Mouse (Mus musculus) heart, embryonic 13.5 days (tissue): Measurements from ENCODE around the gene Ank3. TPM values are rescaled to one million over a fixed set of nuclear protein-coding genes. Genes with fewer than 3 reads are reported as not detected.

Experiments used
- ATAC-seq: fragments of 200-750 bp; cut with Nextera tagmentation; 2 replicates; pipeline ENCODE4 v1.8.0; 2017; ENCODE audit warnings: moderate TSS enrichment; ENCODE audit not compliant: insufficient number of reproducible peaks, low FRiP score, low TSS enrichment; ENCODE audit errors: extremely low read depth
- H3K27ac ChIP-seq: fragments of 300-500 bp; sonication (generic); replicated peaks from 2 replicates; pipeline ENCODE4 v1.5.1; 2015; ENCODE audit warnings: moderate library complexity, mild to moderate bottlenecking, inconsistent platforms
- H3K27me3 ChIP-seq: fragments of 300-500 bp; sonication (generic); replicated peaks from 2 replicates; pipeline ENCODE4 v1.6.1; 2015; ENCODE audit warnings: mild to moderate bottlenecking, inconsistent platforms
- H3K36me3 ChIP-seq: fragments of 300-500 bp; sonication (generic); 2 replicates; pipeline ENCODE4 v1.6.1; 2015; ENCODE audit warnings: mild to moderate bottlenecking, inconsistent platforms
- H3K4me1 ChIP-seq: fragments of 300-500 bp; sonication (generic); 2 replicates; pipeline ENCODE4 v1.6.1; 2015; ENCODE audit warnings: inconsistent platforms
- H3K4me2 ChIP-seq: fragments of 300-500 bp; sonication (generic); 2 replicates; pipeline ENCODE4 v1.6.1; 2015; ENCODE audit warnings: inconsistent platforms, mild to moderate bottlenecking, moderate library complexity
- H3K4me3 ChIP-seq: fragments of 300-500 bp; sonication (generic); 2 replicates; pipeline ENCODE4 v1.5.1; 2015; ENCODE audit warnings: moderate library complexity, mild to moderate bottlenecking, inconsistent platforms
- H3K9ac ChIP-seq: fragments of 300-500 bp; sonication (generic); 2 replicates; pipeline ENCODE4 v1.6.1; 2015; ENCODE audit warnings: inconsistent platforms, mild to moderate bottlenecking, moderate library complexity
- H3K9me3 ChIP-seq: fragments of 300-500 bp; sonication (generic); 2 replicates; pipeline ENCODE4 v1.6.1; 2016; ENCODE audit warnings: inconsistent platforms
- WGBS: fragments of 180-500 bp; shearing (Covaris S2); methylation state at CpG from one replicate; pipeline ENCODE4 v1.1.7; 2015; ENCODE audit warnings: mixed read lengths; 5-methylcytosine and 5-hydroxymethylcytosine counted together
- polyA plus RNA-seq: library from polyadenylated mRNA; unstranded; fragments of >200 nt; fragmentation: Nextera tagmentation; extraction: Ambion mirVana; gene quantifications from 2 replicates; pipeline ENCODE4 v1.2.1, GENCODE M21; 2015

Gene Ank3
- polyA plus RNA-seq, 1 experiment from 2014 or later, result 30.8 TPM

- no peaks in the 10 kb centered on the region for H3K4me1 ChIP-seq
- H3K9me3 ChIP-seq, result no peaks in the 10 kb centered on the region
- no peak overlapping the region for H3K4me3 ChIP-seq
- no peaks in the 10 kb centered on the region for H3K27me3 ChIP-seq
- no peak overlapping the region for H3K27ac ChIP-seq
- H3K4me2 ChIP-seq, result no peak overlapping the region
- H3K36me3 ChIP-seq, result no peaks in the 10 kb centered on the region
- ATAC-seq, result no peak
- 33% methylated on average over 1 of the region's 1 CpGs for WGBS
- H3K9ac ChIP-seq, result no peak overlapping the region
Observed at GRCm38 (mm10) chr10:69476871-69477270, 78.3 kb downstream of the Ank3 start.

- 43% methylated on average over 2 of the region's 2 CpGs for WGBS
- H3K9ac ChIP-seq, result no peak overlapping the region
- H3K27me3 ChIP-seq, result no peaks in the 10 kb centered on the region
- H3K27ac ChIP-seq, result no peak overlapping the region
- no peak overlapping the region for H3K4me3 ChIP-seq
- H3K4me2 ChIP-seq, result no peak overlapping the region
- H3K4me1 ChIP-seq, result no peaks in the 10 kb centered on the region
- ATAC-seq, result no peak
- no peaks in the 10 kb centered on the region for H3K9me3 ChIP-seq
- no peaks in the 10 kb centered on the region for H3K36me3 ChIP-seq
Observed at GRCm38 (mm10) chr10:69477656-69478055, 79.1 kb downstream of the Ank3 start.

GRCm38 (mm10) chr10:69478831-69479230 lies 80.3 kb downstream of the Ank3 start:
- no peaks in the 10 kb centered on the region for H3K4me1 ChIP-seq
- ATAC-seq, result no peak
- H3K4me2 ChIP-seq, result no peak overlapping the region
- no peaks in the 10 kb centered on the region for H3K27me3 ChIP-seq
- H3K27ac ChIP-seq, result no peak overlapping the region
- H3K36me3 ChIP-seq, result no peaks in the 10 kb centered on the region
- H3K9me3 ChIP-seq, result no peaks in the 10 kb centered on the region
- H3K4me3 ChIP-seq, result no peak overlapping the region
- no peak overlapping the region for H3K9ac ChIP-seq
- WGBS, result 50% methylated on average over 3 of the region's 3 CpGs

- Histone ChIP-seq H3K27ac (no peak overlapping the region), H3K27me3 (no peaks in the 10 kb centered on the region; the same call in 1 of the 2 replicates), H3K36me3 (no peaks in the 10 kb centered on the region), H3K4me2 (no peak overlapping the region), H3K9ac (no peak overlapping the region), H3K4me1 (no peaks in the 10 kb centered on the region), H3K9me3 (no peaks in the 10 kb centered on the region), H3K4me3 (no peak overlapping the region)
- no peak for ATAC-seq
- 87% methylated on average over 6 of the region's 6 CpGs for WGBS
Observed at GRCm38 (mm10) chr10:69485191-69485786, 86.7 kb downstream of the Ank3 start.

GRCm38 (mm10) chr10:69490182-69490581 lies 91.6 kb downstream of the Ank3 start:
- no peak for ATAC-seq
- H3K9me3 ChIP-seq, result no peaks in the 10 kb centered on the region

GRCm38 (mm10) chr10:69491975-69492374 lies 93.4 kb downstream of the Ank3 start:
- no peak overlapping the region for H3K9ac ChIP-seq
- WGBS, result 72% methylated on average over 5 of the region's 5 CpGs
- no peaks in the 10 kb centered on the region for H3K4me1 ChIP-seq

More at GRCm38 (mm10) chr10:69490182-69490581, 91.6 kb downstream of the Ank3 start:
- Histone ChIP-seq H3K4me2 (no peak overlapping the region), H3K36me3 (no peaks in the 10 kb centered on the region), H3K27me3 (no peaks in the 10 kb centered on the region; the same call in 1 of the 2 replicates), H3K4me1 (no peaks in the 10 kb centered on the region), H3K9ac (no peak overlapping the region), H3K27ac (no peak overlapping the region), H3K4me3 (no peak overlapping the region)
- WGBS, result 71% methylated on average over 5 of the region's 5 CpGs

GRCm38 (mm10) chr10:69497382-69497781 lies 98.8 kb downstream of the Ank3 start:
- no peak for ATAC-seq
- Histone ChIP-seq H3K27ac (no peak overlapping the region), H3K4me1 (peaks cover 11% of the 10 kb centered on the region), H3K9ac (no peak overlapping the region), H3K4me3 (no peak overlapping the region), H3K27me3 (no peaks in the 10 kb centered on the region), H3K4me2 (no peak overlapping the region), H3K9me3 (no peaks in the 10 kb centered on the region), H3K36me3 (no peaks in the 10 kb centered on the region)
- WGBS, result 71% methylated on average over 17 of the region's 17 CpGs

More at GRCm38 (mm10) chr10:69491975-69492374, 93.4 kb downstream of the Ank3 start:
- H3K36me3 ChIP-seq, result no peaks in the 10 kb centered on the region
- no peak overlapping the region for H3K4me3 ChIP-seq
- H3K9me3 ChIP-seq, result no peaks in the 10 kb centered on the region
- H3K4me2 ChIP-seq, result no peak overlapping the region
- H3K27ac ChIP-seq, result no peak overlapping the region
- ATAC-seq, result no peak
- H3K27me3 ChIP-seq, result no peaks in the 10 kb centered on the region; the same call in 1 of the 2 replicates

- no peaks in the 10 kb centered on the region for H3K36me3 ChIP-seq
- no peaks in the 10 kb centered on the region for H3K27me3 ChIP-seq
- no peak overlapping the region for H3K4me3 ChIP-seq
- no peak overlapping the region for H3K4me2 ChIP-seq
- no peak overlapping the region for H3K9ac ChIP-seq
- no peaks in the 10 kb centered on the region for H3K9me3 ChIP-seq
- H3K4me1 ChIP-seq, result peaks cover 20% of the 10 kb centered on the region
- H3K27ac ChIP-seq, result no peak overlapping the region
- no peak for ATAC-seq
- WGBS, result 56% methylated on average over 11 of the region's 11 CpGs
Observed at GRCm38 (mm10) chr10:69500171-69500860, 101.7 kb downstream of the Ank3 start.

GRCm38 (mm10) chr10:69503791-69504190 lies 105.2 kb downstream of the Ank3 start:
- no peaks in the 10 kb centered on the region for H3K9me3 ChIP-seq

GRCm38 (mm10) chr10:69507719-69508118 lies 109.1 kb downstream of the Ank3 start:
- no peak for ATAC-seq
- Histone ChIP-seq H3K4me3 (no peak overlapping the region), H3K4me2 (no peak overlapping the region), H3K27ac (no peak overlapping the region), H3K4me1 (peaks cover 6% of the 10 kb centered on the region), H3K9ac (no peak overlapping the region), H3K27me3 (no peaks in the 10 kb centered on the region), H3K36me3 (no peaks in the 10 kb centered on the region), H3K9me3 (no peaks in the 10 kb centered on the region)
- WGBS, result 76% methylated on average over 8 of the region's 8 CpGs

More at GRCm38 (mm10) chr10:69503791-69504190, 105.2 kb downstream of the Ank3 start:
- Histone ChIP-seq H3K36me3 (no peaks in the 10 kb centered on the region), H3K4me1 (peaks cover 20% of the 10 kb centered on the region), H3K4me2 (no peak overlapping the region), H3K27me3 (no peaks in the 10 kb centered on the region), H3K27ac (no peak overlapping the region), H3K9ac (no peak overlapping the region), H3K4me3 (no peak overlapping the region)
- 72% methylated on average over 4 of the region's 4 CpGs for WGBS
- peak; percentile 58 for ATAC-seq

- 57% methylated on average over 8 of the region's 8 CpGs for WGBS
- H3K4me1 ChIP-seq, result no peaks in the 10 kb centered on the region
- no peaks in the 10 kb centered on the region for H3K36me3 ChIP-seq
- no peaks in the 10 kb centered on the region for H3K27me3 ChIP-seq
- H3K9ac ChIP-seq, result no peak overlapping the region
- H3K27ac ChIP-seq, result no peak overlapping the region
- no peaks in the 10 kb centered on the region for H3K9me3 ChIP-seq
- no peak overlapping the region for H3K4me3 ChIP-seq
- no peak overlapping the region for H3K4me2 ChIP-seq
- no peak for ATAC-seq
Observed at GRCm38 (mm10) chr10:69510392-69510791, 111.8 kb downstream of the Ank3 start.

- ATAC-seq, result no peak
- H3K27me3 ChIP-seq, result no peaks in the 10 kb centered on the region
- no peak overlapping the region for H3K27ac ChIP-seq
- whole genome bisulfite sequencing, result 61% methylated on average over 1 of the region's 1 CpGs
- H3K4me1 ChIP-seq, result no peaks in the 10 kb centered on the region
- no peak overlapping the region for H3K4me3 ChIP-seq
- H3K36me3 ChIP-seq, result no peaks in the 10 kb centered on the region
- no peaks in the 10 kb centered on the region for H3K9me3 ChIP-seq
- no peak overlapping the region for H3K4me2 ChIP-seq
- H3K9ac ChIP-seq, result no peak overlapping the region
Observed at GRCm38 (mm10) chr10:69511234-69511633, 112.7 kb downstream of the Ank3 start.
